Mouse (Mus musculus) testis, postnatal 14 days (tissue): ENCODE measurements around the gene Qsox1.

ENCODE experiments used
- DNase-seq: peaks from one replicate; pipeline ENCODE4 v3.0.0; 2021; ENCODE audit warnings: low spot score

Gene Qsox1

DNA sequence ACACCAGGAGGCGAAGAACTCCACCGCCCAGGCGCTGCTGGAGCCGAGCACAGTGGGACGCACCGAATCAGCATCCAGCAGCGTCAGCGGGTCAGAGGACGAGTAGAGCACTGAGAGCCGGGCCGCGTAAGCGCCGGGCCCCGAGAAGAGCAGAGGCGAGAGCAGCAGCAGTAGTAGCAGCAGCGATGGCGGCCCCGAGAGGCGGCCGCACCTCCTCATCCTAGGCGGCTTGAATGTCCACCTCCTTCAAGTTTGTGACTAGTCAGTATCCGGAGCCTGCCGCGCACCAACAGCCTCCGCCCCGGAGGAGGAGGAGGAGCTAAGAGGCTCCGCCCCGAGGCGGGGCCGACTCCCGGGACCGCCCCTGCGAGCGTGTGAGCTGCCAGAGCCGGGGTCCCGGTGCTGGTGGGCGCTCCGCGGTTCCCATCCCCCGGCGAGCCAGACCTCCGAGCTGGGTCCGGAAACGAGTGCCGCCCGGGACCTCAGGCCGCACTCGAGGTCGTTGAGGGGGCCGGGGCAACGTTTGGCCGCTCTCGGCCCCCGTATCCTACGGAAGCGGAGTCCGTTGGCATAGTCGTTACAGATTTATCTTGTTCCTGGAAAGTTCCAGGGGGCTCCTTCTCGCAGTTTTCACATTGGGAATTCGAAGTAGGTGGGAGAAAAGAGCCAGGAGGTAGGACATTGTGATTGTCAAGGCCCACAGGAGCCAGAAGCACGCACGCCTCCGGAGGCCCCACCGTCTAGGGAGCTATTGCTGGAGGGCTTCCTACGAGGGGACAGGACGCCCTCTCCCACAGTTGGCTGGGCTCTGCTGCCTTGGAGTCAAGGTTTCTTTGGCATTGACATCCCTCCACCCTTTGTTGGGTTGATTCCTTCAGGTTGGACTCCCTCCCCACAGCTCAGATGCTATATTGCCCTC, at the start of gene Qsox1:
Qsox1 (minus strand) TSS at position 309 of the 919 bp plus-strand sequence.
- peak; percentile 89 for DNase-seq

DNA sequence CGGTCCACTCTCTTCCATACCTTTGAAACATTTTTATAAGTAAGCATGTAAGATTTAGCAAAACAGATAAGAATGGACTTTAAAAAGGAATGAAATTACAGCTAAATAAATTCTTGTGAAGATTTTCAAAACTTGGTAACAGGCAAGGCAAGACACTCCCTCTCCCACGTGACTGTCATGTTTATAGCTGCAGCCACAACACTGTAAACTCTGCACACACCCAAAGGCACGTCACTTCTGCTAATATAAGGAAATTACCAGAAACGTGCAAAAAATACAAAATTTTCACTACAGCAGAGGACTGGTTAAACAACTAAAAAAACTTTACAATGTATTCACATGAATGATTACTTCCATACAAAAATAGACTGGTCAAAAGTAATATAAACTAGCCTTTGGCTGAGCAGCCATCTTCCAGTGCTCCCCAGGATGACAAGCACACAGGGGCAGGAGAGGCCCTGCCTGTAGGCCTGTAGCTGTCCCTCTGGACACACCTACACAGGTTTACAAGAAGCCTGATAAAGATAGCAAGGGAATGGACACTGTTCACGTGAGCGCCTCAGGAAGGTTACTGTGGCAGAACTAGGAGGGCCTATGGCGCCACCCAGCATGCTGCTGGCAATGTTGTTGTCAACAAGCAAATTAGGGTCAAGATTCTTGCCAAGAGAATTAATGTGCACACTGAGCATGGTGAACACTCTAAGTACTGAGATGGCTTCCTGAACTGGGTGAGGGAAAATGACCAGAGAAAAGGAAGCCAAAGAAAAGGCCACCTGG, 42.4 kb upstream of the Qsox1 start:
- no peak for DNase-seq

DNA sequence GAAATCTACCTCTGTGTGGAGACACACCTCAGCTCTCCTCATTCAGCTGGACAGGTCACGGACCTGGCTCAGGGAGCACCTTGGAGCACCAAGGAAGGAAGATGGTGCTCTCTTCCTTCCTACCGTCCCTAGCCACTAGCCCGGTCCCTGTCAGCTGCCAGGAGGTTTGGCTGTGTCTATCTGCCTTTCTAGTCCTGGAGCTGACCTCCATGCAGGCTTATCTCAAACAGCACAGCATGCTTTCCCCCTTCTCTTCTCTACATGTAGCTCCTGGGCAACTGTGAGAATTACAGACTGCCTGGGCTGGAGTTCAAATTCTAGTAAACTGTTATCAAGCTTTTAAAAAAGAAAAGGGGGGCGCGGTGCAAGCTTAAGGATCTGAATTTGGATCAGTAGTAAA, 40.3 kb upstream of the Qsox1 start:
- DNase-seq: no peak

DNA sequence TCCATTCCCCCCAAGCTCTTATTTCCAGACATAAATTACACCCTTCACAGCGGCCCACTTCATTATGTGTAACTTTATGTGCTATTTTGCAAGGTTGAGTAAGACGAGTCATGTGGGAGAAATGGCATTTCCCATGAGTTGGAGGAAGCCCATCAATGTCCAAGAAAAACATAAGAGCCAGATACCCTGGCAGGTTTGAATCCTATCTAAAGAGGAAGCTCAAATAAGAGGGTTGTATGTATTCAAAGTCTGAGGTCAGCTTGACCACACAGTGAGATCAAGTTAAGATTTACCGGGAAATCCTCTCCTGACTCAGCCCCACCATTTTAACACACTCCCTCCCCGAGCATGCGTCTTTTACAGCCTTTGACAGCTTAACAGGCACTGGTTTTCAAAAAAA, 31.5 kb upstream of the Qsox1 start:
- no peak for DNase-seq

DNA sequence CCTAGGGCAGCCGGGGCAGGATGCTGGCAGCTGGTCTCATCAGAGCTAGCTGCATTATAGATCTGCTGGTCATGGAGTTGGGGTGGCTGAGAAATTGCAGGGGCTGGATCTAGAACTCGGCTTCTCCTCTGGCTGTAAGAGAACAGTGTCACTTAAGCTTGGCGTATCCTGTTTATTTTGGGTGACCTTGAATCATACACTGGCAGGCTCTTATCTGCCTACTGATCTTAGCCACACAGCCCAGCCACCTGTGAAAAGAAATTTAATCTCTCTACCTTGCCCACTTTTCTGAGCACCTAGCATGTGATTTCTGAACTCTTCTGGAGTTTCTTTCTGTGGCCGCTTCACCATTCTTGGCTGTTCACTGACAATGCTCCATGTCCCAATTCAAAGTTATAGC, 30.8 kb upstream of the Qsox1 start:
- DNase-seq: no peak

DNA sequence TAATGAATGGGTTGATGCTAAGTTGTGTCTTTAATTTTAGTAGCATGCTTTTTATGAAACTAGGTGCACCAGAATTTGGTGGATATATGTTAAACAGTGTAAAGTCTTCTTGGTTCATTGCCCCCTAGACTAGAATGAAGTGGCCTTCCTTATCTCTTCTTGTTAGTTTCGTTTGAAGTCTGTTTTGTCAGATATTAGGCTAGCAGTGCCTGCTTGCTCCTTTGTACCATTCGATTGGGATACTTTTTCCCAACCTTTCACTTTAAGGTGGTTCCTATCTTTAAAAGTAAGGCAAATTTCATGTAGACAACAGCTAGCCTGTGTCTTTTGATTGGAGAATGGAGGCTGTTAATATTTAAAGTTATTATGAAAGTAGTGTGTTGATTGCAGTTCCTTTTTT, 23.0 kb upstream of the Qsox1 start:
- DNase-seq: no peak

DNA sequence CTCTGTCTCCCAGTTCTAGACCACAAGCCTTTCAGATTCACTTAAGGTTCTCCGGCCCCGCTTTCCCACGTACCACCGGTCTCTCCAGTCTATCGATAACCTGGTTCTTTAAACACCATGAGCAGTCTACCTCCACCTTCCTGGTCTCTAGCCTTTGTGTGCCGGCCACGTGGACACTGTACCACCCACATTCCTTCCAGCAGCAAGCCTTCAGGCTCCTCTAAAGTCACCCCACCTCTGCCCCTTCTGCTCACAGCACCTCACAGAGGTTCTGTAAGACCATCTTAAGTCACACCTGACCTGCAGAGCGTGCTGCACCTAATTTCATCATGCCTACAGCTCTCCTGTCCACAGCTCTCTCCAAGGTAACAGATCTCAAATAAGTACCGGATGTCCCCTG, 20.9 kb upstream of the Qsox1 start:
- DNase-seq: no peak

DNA sequence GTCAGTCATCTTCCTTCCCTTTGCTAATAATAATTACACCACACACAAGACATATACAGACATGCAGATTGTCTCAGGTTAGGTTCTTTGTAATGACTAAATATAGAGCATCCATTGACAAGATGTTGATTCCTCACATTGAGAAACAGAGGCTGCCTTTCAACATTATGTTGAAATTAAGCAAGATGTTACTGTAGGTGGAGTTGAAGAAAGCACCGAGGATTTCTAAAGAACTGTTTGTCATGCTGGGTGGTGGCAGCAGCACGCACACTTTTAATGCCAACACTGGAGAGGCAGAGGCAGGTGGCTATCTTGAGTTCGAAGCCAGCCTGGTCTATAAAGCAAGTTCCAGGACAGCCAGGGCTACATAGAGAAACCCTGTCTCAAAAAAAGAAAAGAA, 19.3 kb upstream of the Qsox1 start:
- no peak for DNase-seq

DNA sequence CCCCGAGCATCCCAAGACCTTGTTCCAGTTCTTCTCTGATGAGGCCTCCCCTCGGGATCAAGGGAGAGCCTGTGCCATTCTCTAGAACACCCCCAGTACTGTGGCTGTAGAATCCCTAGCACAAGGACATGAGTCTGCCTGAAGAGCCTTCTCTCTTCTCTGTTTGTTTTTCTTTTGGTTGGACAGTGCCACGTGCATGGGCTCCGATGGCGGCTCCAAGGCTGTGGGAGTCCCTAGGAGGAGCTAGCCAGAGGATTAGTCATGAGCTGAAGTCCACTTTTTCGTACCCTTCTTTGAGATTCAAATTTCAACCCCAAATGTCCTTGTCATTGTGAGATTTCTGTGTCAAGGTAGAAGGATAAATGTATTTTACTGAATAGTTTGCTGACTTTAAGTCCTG, 18.2 kb upstream of the Qsox1 start:
- DNase-seq: no peak

DNA sequence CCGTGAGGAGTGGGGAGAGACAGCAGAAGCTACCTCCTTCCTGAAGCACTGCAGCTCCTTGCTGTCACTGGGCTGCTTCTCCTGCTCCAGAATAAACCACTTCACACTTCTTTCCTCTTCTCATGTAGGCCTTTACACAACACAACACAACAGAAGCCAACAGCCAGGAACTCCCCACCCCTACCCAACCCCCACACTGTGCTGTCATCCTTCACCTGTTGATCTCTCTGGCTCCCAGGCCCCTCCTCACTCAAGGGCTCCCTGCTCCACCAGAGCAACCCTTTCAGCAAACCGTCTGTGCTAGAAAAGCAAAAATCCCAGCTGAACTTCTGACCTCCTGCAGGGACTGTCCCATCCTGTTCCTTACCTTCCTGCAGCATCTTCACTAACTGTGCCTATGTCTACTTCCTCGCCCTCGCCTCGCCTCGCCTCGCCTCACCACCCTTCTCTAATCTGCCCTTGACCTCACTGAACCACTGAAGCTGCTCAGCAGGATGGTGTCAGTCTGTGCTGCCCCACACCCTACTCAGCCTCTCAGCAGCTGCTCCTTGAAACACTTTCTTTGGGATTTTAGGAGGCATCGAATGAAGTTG, 15.1 kb upstream of the Qsox1 start:
- DNase-seq: no peak

DNA sequence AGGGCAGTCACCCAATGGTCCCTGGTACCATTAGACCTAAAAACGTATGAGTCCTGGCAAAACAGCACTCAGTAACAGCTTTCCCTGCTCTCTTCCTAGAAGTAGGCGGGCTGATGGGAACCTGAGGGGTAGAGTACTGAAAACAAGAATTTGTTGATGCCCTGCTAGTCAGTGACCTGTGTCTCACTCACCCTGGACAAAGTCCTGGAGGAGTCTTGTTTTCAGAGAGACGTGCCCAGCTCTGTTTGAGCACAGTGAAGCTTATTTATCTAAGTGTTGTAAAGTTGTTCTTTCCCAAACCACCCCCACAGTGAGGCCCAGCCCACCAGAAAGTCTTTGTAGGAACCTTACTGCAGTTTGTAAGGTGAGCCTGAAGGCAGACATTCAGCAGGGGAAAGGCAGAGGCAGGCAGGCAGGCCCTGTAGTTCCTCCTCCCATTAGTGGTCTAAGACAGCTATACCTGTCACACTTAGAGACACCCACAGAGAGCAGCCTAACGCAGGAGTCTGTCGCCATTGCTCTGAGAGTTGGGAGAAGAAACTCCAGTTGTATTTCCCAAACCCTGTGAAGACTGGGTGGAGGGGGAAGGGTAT, 14.2 kb upstream of the Qsox1 start:
- DNase-seq: no peak

DNA sequence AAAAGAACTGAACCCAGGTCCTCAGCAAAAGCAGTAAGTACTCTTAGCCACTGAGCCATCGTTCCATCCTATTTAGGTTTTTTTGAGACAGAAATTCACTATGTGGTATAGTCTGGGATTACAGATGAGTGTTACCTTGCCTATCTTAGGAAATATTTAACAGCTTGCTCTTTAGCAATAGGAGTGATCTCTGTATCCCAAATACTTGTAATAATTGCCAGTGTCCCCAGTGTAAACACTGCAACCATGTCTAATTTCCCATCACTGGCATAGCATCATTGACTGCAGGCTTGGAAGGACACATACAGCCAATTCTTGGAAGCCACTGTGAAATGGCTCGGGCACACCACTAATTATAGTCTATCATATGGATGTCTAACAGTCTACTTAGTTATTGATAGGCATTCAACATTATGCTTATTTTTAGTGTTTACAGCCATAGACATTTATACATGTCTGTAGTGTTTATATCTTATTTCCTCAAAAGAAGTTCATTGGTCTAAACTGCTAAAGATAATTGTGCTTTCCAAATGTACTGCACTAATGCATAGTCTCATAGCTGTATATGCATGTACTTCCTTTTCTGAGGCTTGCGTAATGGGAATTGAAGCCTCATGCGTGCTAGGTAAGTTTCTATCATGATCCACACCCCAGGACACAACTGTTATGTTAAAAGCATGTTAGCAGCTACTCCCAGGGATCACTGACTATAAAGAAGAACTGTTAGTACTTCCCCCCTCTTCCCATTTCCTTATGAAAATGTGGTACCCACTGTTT, 13.4 kb upstream of the Qsox1 start:
- DNase-seq: no peak

DNA sequence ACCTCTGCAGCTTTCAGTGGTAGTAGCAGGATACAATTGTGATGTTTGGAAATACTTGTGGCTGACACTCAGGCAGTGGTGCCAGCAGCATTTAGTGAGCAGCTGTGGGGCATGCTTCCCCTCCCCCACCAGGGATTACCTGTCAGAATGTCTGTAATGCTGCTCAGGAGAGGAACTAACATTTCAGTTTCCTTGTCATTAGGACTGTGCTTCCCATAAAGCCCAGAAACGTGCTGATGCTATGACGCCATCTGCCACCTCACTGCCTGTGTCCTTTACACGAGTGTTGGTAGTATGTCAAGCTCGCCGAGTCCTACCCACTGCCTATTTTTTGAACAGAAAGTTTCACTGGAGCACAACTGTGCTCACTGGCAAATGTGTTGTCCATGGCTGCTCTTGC, 8.0 kb upstream of the Qsox1 start:
- DNase-seq: no peak

DNA sequence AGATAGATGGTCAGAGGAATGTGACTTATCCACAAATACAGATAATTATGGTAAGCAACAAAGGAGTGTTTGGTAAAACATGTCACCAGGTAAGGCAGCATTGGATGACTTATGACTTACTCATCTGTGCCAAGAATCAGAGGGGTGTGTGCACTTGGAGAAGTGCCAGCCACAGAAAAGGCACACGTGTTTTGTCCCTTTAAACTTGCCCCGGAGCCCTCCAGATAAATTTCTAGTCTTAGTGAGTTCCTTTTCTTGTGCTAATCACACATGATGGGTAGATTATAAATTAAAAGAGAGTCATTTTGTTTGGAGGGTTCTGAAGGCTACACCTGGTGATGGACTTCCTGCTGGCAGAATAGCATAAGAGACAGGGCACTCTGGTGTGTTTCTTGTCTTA, 3.5 kb upstream of the Qsox1 start:
- DNase-seq: no peak

DNA sequence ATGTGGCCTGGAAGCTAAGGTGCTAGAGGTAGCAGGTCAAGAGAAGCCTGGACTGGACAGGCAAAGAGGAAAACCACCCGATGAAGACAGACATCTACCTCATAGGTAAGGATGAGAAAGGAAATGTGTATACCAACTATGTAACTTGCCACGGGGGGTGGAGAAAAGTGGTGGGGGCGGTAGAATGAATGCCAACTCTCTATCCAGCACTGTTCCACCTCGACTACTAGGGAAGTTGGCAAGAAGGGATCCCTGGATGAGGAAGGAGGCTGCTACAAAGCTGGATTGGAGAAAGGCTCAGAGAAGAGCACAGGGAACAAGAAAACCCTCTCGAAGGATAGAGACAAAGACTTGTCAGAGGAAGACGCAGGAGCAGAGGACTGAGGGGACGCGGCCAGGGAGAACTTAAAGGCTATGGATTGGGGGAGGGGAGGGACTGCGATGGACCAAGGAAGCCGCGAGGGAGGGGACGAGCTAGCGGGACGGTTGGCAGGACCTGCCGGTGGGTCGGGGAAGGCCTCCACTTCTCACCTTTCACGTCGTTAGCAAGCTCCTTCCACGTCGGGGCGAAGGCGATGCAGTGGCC, 601 bp downstream of the Qsox1 start:
- DNase-seq: no peak

DNA sequence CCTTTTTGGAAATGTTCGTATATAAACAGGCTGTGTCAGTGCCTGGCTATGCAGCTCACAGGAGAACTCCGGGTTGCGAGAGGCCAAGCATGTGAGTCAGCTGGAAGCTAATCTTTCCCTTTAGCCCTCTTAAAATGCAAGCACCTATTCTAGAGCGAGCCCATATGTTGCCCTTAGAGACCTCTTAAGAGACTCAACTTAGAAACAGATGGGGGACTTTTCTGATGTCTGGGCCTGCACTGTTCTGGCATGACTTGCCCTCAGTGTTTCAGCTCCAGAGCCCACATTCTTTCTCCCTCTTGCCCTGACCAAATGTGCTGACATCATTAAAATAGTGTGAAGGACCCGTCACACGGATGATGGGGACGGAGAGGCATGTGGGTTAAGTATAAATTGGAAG, 2.1 kb downstream of the Qsox1 start:
- DNase-seq: no peak

DNA sequence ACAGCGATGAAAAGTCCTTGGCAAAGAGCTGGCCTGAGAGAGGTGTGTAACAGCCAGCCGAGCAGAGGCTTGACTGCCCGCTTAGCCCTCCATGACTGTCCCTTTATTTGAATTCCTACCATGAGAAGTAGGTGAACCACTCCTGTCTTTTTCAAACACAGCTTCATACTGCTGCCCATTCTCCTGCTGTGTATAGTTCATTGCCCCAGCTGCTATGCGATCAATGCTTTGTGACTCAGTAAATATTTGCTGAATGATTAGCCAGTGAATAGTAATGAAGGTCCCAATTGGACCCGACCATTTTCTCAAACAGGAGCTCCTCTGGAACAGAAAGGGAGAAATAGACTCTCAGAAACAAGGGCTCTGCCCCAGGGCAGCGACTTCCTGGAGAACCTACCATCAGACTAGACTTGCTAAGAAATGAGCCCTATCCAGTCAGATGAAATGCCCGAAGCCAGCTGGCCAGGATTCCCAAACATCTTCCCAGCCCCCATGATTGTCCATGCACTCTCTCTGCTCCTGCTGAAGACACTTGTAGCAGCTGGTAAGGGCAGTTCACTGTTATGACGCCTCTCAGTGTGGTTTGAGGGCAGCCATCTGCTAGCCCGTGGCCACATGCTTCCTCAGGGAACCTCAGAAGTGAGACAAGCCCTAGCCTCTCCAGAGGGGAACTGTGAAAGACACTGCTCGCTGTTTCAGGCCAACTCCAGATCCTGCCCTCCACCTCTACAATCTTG, 2.8 kb downstream of the Qsox1 start:
- DNase-seq: no peak

DNA sequence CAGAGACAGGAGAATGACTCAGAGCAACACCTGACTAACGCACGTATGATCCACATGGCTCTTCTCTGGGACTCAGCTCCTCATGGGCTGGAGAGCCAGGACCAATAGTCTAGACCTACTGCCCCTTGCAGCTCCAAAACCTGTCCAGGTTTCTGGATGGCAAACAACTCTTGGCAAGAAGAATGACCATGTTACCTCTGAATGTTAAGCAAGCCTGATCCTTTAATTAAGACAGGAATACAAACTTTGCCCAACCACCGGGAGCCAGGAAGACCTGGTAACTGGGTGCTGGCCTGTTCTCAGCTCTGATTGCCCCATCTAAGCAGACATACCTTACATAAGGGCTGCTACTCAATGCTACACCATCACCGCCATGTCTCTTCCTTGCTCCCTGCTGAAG, 4.4 kb downstream of the Qsox1 start:
- DNase-seq: no peak

DNA sequence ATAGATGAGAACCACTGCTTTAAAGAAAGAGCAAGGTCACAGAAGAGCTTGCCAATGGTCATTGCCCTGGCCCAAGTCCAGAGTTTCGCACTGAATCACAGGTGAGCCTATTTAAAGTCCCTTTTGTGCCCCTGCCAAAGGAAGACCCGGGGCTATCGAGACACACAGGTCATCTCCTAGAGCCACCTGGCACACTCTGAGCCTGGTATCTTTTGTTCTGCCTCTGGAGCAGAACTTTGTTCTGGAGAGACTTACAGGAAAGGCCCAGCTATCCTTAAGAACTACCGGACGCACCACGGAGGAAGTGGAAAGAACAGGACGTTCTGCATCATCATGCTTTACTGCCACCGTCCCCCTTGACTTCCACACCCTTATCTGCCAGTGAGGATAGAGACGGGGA, 7.1 kb downstream of the Qsox1 start:
- DNase-seq: no peak
